Mouse (Mus musculus): Measurements from ENCODE around the gene Zfp64.
"Not testable (repeated sequence)": the region's sequence is repeated elsewhere in the genome, so short reads cannot be mapped to it uniquely, and the experiment has no call there.

Gene Zfp64

GRCm38 (mm10) chr2:168854777-168855176 is 100.6 kb downstream of the Zfp64 start:
- no peak for DNase-seq (ENCODE audit: low read depth in 1 of 2, low spot score in 2 of 2)

- DNase-seq (ENCODE audit: low read depth in 1 of 2, low spot score in 2 of 2), result not testable (repeated sequence)
These were observed 101.5 kb downstream of the Zfp64 start for GRCm38 (mm10) chr2:168853869-168854268.

- no peak for DNase-seq (ENCODE audit: low read depth in 1 of 2, low spot score in 2 of 2)
These were observed 103.8 kb downstream of the Zfp64 start for GRCm38 (mm10) chr2:168851545-168851944.

DNA sequence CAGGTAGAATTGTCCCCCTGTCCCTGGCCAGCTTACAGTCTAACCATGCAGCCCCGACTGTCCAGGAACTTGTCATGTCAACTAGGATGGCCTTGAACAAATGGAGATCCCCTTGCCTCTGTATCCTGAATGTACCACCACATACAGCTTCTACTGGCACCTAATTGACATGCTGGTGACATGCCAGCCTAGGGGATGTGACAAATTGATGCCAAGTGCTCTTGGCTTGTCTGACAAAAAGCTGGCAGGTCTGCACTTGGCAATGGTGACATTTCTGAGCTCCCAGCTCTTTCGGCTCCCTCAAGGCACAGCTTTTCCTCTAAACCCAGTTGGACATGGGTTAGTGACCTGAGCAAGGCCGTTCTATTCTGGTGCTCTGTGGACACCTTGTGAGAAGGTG is 106.8 kb downstream of the Zfp64 start:
- no peak for DNase-seq (ENCODE audit: low read depth in 1 of 2, low spot score in 2 of 2)

DNA sequence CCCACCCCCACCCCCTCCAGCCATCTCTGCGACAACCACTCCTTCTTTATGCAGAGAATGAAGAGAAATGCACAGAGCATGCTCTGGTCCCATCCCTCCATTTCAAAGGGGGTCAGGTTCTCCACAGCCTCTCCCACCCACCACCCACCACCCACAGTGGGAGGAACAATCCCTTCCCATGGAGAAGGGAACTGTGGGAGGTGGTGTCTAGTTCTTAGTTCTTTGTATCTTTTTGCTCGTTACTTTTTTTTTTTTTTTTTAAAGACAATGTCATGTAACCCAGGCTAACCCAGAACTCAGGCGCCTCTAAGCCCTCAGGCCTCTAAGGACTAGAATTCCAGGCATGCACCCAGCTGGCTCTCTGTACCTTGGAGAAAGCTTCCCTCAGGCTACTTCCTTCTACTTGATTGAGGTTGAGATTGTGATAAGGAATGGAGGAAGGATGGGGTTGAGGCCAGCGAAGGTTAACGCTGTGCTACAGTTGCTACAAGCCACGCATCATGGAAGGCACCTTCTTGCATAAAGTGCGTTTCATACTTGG is 109.1 kb downstream of the Zfp64 start:
- no peak for DNase-seq (ENCODE audit: low read depth in 1 of 2, low spot score in 2 of 2)
